Mouse (Mus musculus): ENCODE results near the gene Dusp3.

- TF ChIP-seq MAX (IDR thresholded peaks at IDR 0.05) (no peak), CTCF (IDR thresholded peaks at IDR 0.05; ENCODE audit: control insufficient read depth, insufficient read depth, insufficient read length) (no peak)
Measured at GRCm38 (mm10) chr11:102027361-102028017, 40.7 kb upstream of the Dusp3 start.
